Mouse (Mus musculus): Measurements from ENCODE around the gene Gm3278.
"Not testable (repeated sequence)": the region's sequence is repeated elsewhere in the genome, so short reads cannot be mapped to it uniquely, and the experiment has no call there.

The Gm3278 gene

GRCm38 (mm10) chr14:4892116-4892515 is at the start of gene Gm3278:
TSS of gene Gm3278 (plus strand) at chr14:4892416.
- DNase-seq: not testable (repeated sequence)

GRCm38 (mm10) chr14:4855299-4855980 is 36.8 kb upstream of the Gm3278 start, which contains the start of gene Gm3264:
TSS of gene Gm3264 (plus strand) at chr14:4855576.
- peak in 1 of 2 experiments; percentile 25 for DNase-seq

Measured in kidney, postnatal 25 days (tissue).